Mouse (Mus musculus): ENCODE data around the gene Xab2. TPM values are rescaled to one million over a fixed set of nuclear protein-coding genes. Genes with fewer than 3 reads are reported as not detected.

Gene Xab2
- 10 to 100 TPM; 48.2 to 48.8 TPM for total RNA-seq (2021)
- long read RNA-seq, experiment 1, full-length matches to known transcripts, result 42 of 64 reads
- long read RNA-seq, experiment 1, partial matches to known transcripts, result 10 of 64 reads
- long read RNA-seq, experiment 1, other reads (novel, unspliced or antisense), result 12 of 64 reads
- long read RNA-seq, experiment 2, full-length matches to known transcripts, result 88 of 132 reads
- long read RNA-seq, experiment 2, partial matches to known transcripts, result 15 of 132 reads
- long read RNA-seq, experiment 2, other reads (novel, unspliced or antisense), result 29 of 132 reads

DNA sequence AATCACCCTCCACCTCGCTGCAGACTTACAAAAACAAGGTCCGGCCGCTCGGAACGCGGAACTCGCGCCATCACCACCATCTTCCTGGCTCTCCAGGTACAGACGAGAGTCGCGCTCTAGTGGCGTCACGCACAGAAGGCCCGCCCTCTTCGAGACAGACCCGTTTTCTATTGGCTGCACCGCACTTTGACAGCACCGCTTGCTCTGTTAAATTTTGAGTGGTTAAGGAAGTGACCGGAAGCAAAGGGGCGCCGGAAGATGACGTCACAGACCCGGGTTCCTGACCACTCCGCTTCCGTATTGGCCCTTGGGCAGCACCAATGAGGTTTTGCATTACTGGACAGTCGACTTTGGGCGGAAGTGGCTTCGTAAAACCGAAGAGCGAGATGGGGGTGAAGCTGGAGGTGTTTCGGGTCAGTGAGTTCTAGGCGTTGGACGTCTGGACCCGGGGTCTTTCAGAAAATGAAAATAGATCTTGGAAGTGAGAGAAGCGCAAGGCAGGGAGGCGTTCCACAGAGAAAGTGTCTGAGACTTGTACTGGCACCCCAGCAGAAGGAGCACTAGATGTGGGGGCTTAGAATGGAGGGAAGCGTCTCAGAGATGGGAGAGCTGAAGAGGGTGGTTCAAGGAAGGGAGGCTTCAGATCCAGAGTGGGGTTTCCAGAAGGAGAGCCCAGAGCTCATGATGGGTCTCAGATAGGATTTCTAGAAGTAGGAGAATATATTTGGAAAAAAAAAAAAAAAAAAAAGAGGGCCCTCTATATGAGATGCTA, at the start of gene Xab2, which contains the start of gene Pet100:
Xab2 (minus strand) TSS at position 118 of the 772 bp plus-strand sequence.
Pet100 (plus strand) TSS at position 350 of the 772 bp plus-strand sequence.
- peak; percentile 78 to 95 for DNase-seq (ENCODE audit: low spot score in 2 of 2)

DNA sequence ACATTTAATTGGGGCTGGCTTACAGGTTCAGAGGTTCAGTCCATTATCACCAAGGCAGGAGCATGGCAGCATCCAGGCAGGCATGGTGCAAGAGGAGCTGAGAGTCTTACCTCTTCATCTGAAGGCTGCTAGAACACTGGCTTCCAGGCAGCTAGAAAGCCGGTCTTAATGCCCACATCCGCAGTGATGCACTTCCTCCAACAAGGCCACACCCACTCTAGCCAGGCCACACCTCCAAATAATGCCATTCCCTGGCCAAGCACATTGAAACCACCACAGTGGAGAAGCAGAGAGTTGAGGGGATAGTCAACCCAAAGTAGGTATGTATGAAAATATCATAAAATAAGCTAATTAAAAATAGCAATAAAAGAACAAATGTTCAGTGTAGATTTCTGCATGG, 49.3 kb upstream of the Xab2 start:
- no peak for DNase-seq (ENCODE audit: low spot score in 2 of 2)

DNA sequence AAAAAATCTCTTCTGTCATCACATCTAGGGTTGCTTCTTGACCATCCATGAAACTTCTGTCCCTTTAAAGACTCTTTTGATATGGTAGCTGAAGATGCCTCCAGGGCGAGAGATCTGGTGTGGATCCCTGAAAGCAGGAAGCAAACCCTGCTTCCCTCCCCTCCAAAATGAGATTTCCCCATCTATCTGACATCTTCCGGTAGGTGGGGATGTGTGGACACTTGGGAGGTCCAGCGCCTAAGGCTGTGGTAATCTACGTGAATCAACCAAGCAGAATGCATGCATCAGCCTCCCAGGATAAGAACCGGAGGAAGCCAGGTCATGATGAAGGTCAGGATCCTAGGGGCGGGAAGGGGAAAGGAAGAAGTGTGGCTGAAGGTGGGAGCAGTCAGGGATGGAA, 44.4 kb upstream of the Xab2 start, which contains the start of gene Mcemp1:
Mcemp1 (plus strand) TSS at position 248 of the 400 bp plus-strand sequence.
- DNase-seq (ENCODE audit: low spot score in 2 of 2), result no peak

DNA sequence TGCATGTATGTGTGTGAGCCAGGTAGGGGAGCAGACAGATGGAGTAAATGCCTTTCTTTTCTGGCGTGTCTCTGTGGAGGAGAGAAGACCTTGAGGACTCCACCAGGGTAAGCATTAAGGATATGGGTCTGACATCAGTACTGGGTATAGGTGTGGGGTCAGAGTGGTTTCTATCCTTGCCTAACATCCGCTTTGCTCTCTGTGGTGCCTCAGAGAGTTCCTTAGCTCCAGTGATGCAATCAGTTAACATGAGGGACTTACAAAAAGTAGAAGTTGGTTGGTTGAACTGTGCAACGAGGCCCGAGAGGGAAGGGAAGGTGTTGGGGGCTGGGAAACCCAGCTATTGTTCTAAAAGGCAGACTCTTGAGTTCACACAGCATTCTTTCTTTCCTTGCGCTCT, 43.3 kb upstream of the Xab2 start:
- DNase-seq (ENCODE audit: low spot score in 2 of 2), result no peak

DNA sequence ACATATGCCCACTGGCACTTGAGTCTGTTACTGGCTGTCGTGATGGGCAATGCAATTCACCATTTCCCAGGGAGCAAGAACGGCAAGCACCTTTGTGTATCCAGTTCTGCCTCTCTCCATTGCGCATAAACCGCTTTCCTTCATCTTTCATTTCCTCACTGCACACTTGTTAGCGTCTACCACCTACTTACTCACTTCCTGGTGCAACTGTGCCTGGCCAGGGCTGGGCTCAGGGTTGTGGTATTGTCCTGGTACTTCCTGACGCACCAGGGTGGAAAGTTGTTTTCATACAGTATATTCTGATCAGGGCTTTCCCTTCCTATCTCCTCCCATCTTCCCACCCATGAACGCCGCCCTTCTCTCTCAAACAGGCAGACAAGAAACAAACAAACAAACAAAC, 39.8 kb upstream of the Xab2 start:
- no peak for DNase-seq (ENCODE audit: low spot score in 2 of 2)

DNA sequence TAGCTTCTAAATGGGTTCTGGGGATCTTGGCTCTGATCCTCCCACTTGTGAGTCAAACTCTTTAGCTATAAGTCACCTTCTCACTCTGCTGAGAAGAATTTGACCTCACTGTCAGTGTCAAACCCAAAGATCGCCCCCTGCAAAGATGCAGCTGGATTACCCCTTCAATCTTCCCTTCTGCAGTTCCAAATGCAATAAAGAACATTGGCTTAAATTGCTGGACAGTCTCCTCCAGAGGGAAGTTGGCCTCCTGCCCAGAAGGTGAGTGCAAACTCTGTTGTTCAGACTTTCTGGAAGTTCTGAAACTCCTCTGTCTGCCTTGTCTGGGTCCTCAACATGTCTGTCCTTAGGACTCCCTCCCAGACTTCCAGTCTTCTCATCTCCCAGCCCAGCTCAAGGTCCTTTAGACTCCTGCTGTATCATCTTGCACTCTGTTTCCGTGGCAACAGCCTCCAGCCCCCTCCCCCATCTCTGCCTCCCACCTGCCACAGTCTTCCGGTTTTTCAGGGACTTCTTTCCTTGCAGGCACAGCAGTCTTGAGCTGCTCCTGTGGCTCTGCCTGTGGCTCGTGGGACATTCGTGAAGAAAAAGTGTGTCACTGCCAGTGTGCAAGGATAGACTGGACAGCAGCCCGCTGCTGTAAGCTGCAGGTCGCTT, 35.7 kb upstream of the Xab2 start:
- DNase-seq (ENCODE audit: low spot score in 2 of 2), result no peak

DNA sequence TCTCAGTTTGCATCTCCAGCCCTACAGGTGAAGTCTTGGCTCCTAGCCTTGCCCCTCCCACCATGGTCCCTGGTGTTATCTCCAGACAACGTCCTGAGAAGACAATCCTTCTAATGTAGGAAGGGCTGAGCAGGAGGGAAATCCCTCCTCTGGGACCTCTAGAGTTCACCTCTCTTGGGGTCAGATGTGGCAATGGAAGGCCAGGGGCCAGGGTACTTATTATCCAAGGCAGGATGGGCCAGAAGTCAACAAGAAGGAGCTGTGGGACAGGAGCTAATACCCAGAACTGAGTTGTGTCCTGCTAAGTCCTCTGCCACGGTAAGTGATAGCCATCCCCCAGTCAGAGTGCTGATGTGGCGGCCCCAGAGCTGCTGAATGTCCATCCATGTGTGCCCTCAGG, 34.4 kb upstream of the Xab2 start, which contains the start of gene Retn:
Retn (plus strand) TSS at position 245 of the 400 bp plus-strand sequence.
- no peak for DNase-seq (ENCODE audit: low spot score in 2 of 2)

DNA sequence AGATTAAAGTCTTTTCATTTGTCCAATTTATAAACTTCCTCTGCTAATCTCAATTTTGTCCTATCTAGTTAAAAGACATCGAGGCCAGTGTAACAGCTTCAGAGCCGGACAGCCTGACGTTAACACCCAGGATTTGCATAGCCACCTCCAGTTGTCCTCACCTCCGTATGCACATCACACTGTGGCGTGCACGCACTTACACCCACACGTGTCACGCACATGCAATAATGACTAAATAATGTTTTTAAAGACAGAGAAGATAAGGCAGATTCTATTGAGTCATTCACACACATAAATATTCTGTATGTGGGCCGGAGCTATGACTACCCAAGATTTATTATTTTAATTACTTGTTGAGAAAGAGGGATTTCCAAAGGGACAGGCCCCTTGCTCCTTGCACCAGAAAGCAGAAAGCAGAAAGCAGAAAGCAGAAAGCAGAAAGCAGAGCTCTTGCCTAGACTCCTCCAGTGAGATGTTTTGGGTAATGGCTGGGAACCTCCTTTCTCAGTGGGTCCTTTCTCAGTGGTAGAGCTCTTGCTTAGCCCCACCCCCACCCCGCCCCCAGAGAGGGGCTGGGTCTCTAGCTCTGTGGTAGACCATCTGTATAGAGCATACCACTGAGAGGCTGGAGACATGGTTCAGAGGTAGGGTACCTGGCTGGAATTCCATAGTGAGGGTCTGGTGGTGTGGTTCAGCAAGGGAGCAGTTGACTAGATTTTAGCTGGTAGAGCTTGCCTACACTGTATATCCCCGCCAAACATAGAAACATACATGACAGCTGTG, 33.8 kb upstream of the Xab2 start:
- no peak for DNase-seq (ENCODE audit: low spot score in 2 of 2)

DNA sequence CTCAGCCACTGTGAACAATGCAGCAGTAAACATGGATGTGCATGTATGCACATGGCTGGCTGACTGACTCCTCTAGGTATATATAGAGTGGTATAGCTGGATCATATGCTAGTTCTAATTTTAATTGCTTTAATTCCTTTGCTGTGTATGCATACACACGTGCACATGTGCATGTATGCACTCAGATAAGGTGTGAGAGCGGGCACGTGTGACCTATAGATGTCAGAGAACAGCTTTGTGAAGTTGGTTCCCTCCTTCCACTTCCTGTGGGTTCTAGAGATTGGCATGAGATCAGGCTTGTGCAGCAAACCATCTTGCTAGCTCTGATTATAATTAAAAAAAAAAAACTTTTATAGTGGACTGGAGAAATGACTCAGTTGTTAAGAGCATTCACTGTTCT, 31.7 kb upstream of the Xab2 start:
- DNase-seq (ENCODE audit: low spot score in 2 of 2), result no peak

DNA sequence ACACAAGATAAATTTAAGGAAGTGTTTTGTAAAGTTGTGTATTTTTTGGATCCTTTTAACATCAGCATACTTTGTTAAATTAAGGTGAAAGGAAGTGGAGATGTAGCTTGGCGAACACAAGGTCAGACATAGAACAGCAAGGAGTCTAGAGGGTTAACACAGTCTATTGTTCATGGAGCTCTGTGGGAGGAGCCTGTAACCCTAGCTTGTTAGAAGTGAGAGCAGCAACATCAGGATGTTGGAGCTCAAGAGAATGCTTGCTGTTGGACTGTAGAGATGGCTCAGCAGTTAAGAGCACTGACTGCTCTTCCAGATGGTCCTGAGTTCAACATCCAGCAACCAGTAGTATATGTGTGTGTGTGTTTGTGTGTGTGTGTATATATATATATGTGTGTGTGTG, 27.9 kb upstream of the Xab2 start:
- no peak for DNase-seq (ENCODE audit: low spot score in 2 of 2)

DNA sequence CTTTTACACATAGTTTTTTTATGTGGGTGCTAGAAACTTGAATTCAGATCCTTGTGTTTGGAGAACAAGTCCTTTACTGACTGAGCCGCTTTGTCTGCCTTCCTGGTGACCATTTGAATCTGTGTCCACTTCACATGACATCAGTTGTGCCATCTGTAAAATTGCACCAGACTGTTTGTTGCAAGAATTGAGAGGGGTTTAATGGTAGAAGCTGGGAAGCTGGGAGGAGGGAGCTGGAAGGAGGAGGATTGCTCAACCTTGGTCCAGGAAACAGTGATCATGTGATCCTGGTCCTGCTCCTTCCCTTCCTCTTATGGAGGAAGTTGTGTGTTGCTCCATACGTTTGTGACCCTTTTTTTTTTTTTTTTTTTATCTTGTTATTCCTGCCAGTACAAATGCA, 27.2 kb upstream of the Xab2 start:
- DNase-seq (ENCODE audit: low spot score in 2 of 2), result no peak

DNA sequence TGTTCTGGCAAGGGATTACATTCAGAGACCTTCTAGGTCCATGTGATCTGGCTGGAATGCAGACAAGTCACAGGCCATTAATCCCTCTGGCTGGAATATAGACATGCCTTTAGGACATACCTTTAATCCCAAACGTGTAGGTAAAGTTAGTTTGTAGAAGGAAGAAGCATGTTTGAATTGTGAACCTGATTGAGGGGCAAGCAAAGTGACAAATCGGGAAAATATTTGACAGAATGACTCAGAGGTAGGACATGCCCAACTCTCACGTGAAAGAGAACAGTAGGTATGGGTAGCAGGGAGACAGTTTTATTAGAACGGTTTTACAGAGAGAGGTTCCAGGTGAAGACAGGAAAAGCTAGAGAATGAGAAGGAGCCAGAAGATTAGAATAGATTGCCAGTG, 26.4 kb upstream of the Xab2 start:
- DNase-seq (ENCODE audit: low spot score in 2 of 2), result no peak

DNA sequence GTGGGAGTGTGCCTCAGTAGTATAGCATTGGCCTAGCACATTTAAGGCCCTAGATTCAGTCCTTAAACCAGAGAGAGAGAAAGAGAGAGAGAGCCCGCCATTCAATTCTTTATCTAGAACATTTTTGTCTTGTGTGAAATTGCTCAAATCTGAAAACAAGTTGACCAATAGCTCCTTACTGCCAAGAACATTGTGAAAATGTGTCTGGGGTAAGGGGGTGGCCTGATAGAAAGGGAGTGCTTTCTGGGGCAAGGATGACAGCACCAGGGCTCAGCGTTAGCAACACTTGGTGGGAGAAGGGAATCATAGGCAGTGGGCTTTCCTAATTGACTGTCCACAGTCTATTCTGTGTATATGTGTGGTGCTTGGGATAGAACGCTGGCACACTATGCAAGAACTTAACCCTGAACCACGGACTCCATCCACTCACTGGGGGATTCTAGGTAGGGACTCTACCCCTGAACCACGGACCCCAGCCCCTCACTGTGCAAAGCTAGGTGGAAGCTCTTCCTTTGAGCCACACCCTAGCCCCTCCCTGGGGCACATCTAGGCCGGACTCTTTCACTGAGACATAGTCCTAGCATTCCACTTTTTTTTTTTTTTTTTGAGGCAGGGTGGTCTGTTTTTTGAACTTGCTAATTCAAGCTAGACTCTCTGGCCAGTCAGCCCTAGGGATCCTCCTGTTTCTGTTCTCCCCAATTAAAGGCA, 25.9 kb upstream of the Xab2 start:
- no peak for DNase-seq (ENCODE audit: low spot score in 2 of 2)

DNA sequence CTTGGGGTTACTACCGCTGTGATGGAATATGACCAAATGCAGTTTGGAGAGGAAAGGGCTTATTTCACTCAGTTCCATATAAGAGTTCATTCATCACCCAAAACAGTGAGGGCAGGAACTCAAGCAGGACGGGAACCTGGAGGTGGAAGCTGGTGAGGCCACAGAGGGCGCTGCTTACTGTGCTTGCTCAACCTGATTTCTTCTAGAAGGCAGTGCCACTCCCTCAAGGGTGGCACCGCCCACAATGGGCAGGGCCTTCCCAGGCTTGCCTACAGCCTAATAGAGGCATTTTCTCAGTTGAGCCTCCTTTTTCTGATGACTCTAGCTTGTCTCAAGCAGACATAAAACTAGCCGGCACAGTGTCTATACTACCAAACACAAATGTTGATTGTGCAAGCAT, 24.7 kb upstream of the Xab2 start:
- DNase-seq (ENCODE audit: low spot score in 2 of 2), result no peak

DNA sequence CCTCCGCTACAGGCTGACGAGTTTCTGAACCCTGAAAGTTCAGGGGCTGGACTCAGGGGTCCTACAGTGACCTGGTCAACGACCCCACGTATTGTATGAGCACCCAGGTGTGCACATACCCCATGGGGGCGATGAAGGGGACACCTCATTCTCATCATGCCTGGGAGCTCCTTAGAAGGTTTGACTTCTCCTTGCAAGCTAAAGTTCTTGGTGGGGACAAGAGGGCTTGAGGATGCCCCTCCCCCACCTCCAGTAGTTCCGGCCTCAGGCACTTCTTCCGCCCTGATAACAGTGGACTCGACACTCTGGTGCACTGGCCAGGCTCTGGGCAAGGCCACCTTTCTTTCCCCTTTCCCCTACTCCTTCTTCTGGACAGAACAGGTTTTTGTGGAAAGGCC, 10.4 kb upstream of the Xab2 start:
- no peak for DNase-seq (ENCODE audit: low spot score in 2 of 2)

DNA sequence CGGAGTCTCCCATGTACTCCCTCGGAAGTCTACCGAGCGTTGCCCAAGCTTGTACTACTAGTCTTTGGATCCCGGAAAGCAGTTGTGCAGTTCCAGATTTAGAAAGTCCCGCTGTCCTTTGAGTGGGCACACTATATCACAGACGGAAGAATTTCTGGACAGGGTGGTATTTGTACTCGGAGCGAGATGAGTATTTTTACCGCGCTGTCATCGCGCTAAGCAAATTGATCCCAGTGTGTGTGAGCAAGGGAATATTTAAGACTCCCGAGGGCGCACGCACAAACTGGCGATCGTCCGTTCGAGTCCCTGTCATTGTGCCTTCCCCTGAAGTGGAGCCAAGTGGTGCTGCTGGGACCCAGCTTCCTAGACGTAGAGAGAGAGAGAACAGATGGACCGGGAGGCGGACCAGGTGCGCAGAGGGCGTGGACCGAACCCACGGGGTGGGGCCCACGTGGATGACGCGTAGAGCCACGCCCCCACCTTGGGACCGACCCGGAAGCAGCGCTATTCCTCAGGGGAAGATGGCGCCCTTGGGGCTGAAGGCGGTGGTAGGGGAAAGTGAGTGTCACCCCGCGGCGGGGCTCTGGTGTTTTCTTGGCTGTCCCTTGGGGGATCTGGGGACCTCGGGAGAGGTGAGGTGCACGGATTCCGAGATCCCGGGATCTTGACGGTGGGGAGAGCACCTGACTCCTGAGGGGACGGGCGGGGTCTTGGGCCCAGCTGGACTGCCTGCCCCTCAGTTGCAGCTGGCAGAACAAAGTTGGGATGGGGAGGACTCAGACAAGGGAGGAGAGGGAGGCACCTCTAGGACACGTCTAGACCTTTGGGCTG, 9.7 kb upstream of the Xab2 start, which contains the start of gene Stxbp2:
Stxbp2 (plus strand) TSS at position 309 of the 831 bp plus-strand sequence.
- DNase-seq (ENCODE audit: low spot score in 2 of 2), result peak; percentile 41 to 50

DNA sequence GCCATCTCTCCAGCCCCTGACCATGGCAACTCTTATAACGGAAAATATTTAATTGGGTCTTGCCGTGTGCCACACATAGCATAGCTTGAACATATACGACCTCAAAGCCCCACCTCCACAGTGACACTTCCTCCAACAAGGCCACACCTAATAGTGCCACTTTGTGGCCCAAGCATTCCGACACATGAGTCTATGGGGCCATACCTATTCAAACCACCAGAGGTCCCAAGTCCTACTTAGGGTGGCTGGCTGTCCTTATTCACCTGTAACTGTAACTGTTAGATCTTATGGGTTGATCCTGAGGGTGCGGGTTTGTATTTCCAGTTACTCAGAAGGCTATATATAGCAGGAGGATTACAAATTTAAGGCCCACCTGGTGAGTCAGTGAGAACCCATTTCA, 6.9 kb upstream of the Xab2 start:
- DNase-seq (ENCODE audit: low spot score in 2 of 2), result no peak

DNA sequence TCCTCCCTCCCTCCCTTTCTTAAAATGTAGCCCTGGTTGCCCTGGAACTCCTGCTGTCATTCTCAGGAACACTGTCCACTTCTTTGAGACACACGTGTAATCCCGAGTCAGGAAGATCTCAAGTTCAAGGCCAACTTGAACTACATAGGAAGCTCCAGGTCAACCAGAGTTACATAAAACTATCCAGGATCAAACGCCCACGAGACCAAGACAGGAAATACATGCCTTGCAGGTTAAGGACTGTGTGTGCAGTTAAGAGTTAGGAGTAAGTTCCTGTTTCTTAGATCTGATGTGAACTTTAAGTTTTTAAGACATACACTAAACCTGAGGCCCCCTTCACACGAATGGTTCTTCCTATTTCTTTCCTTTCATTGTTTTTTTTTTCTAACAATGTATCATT, 5.9 kb upstream of the Xab2 start:
- no peak for DNase-seq (ENCODE audit: low spot score in 2 of 2)

DNA sequence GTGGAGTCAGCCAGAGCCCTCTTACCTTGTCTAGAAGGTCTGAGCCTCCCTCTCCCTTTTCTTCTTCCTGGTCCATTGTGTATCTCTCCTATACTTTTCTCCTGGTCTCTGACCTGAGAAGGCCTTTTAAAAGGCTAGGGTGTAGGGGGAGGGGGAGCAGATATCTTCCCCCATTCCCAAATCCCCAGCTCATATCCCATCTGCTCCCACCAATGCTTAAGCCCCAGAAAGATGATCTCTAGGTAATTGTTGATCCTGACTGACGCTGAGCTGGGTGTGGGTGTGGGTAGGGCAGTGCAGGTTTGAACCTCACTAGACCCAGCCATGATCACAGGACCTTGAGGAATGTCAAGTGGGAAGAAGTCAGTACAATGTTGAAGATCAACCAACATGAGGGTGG, 4.3 kb upstream of the Xab2 start, which contains the start of gene Pcp2:
Pcp2 (minus strand) TSS at position 101 of the 400 bp plus-strand sequence.
- no peak for DNase-seq (ENCODE audit: low spot score in 2 of 2)
